Mouse (Mus musculus) megakaryocyte progenitor cell, adult 5-6 weeks (primary cell): ENCODE data around the gene Lrriq1. TPM values are rescaled to one million over a fixed set of nuclear protein-coding genes. Genes with fewer than 3 reads are reported as not detected.
A peak's percentile ranks its signal among the peaks of the same experiment; 100 is the strongest.

Source experiments
- ATAC-seq: replicated peaks from 2 replicates; pipeline ENCODE4 v1.8.0; 2016; ENCODE audit warnings: mild to moderate bottlenecking, moderate TSS enrichment, inconsistent platforms; ENCODE audit not compliant: poor library complexity
- total RNA-seq, 2 experiments: library from RNA; stranded (forward) in 1 of 2; stranded (reverse) in 1 of 2; fragments of 157-497, 149-512 nt in 1 of 2; fragments of 200-1000 nt in 1 of 2; gene quantifications; 2 replicates each; pipeline versions ENCODE4 v1.2.3 to v1.2.4; 2015 to 2017

Lrriq1 gene
- not detected in 2 replicates for total RNA-seq (2015)
- total RNA-seq (2017): not detected in 2 replicates

DNA sequence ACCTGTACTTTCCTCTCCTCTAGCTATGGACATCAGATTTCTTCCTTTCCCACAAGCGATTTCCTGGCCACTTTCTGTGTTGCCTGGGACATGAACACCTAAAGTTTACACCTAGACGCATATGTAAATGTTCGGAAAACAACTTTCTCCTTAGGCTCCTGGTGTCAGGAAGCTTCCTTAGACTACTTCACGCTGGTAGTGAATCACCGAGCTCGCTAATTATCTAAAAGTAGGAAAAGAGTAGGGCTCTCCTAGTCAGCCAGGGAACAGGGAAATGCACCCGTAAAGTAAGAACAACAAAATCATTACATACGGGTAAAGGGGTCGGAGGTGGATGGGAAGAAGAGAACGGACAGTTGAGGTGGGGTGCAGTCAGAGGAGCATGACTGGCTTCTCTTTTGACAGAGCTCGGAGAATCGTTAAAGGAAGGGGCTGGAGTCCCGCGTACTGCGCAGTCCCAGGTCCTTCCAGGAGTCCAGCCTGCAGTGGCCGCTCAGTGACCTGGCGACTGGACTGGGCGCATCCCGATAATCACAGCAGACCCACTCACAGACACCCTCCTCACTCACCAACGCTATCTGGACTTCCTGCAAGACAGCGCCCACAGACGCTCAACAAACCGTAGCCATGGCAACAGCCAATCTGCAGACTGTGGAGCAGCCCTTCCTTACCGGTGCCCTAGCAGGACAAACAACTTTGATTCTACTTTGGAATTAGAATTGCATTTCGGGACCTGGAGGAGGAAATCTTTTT lies at the start of gene Lrriq1:
TSS of gene Lrriq1 (minus strand) at position 616 of the 753 bp plus-strand sequence.
- ATAC-seq: peak; percentile 76

DNA sequence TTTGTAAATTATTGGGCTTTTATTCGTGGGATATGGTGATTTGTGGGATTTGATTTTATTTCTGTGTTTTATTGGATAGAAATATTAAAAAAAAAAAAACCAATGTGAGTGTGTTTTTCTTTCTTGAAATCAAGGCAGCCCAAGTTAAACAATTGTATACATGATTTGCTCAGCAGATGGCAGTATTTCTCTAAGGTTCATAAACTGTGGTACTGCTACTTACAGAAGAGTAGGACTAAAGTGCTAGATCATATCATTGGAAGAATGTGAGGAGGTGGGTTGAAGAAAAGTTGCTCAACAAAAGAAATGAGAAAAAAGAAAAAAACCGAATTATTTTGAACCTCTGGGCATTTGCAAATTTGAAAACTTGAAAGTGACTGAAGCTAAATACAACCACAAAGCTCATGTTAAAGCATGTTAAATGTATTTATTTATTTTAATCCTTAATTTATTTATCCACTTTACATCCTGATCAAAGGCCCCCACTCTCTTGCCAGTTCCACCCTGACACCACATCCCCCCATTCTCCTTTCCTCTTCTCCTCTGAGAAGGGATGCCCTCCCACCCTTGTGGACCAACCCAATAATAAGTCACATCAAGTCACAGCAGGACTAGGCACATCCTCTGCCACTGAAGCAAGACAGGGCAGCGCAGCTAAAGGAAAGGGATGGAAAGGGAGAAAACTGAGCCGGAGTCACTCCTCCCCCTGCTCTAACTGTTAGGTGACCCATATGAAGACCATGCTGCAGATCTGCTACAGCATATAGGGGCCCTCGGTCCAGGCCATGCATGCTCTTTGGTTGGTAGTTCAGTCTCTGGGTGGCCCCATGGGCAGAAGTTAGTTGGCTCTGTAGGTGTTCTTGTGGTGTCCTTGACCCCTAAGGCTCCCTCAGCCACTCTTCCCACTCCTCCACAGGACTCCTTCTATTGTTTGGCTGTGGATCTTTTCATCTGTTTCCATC lies 18.0 kb upstream of the Lrriq1 start:
- ATAC-seq: 0 out of 2 replicates have a peak, but pooled peaks have one; percentile 48

DNA sequence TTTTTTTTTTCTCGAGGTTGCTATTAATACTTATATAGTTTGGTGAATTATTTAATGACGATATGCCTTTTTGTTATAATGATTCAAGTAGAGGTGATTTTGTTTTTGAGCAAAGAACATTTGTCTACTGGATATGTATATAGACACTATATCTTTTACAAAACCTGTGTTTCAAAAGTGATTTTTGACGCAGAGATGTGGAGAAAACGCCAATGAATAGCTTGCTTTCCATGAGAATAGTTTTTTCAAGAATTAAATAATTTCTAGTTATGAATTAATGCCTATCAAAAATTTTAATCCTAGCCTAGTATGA lies 294 bp upstream of the Lrriq1 start:
- no peak for ATAC-seq

DNA sequence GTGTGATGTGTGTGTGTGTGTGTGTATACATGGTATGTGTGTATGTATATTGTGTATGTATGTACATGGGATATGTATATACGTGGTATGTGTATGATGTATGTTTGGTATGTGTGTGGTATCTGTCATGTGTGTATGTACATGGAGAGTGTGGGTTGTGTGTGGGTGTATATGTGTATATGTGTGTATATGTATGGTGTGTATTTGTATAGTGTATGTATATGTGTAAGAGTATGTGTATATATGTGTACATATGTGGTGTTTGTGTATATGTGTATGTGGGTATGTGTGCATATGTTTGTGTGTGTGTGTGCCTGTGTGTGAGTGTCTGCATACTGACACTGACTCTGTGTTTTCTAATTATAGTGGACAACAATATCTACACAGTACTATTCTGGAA lies 9.5 kb downstream of the Lrriq1 start:
- ATAC-seq: no peak

DNA sequence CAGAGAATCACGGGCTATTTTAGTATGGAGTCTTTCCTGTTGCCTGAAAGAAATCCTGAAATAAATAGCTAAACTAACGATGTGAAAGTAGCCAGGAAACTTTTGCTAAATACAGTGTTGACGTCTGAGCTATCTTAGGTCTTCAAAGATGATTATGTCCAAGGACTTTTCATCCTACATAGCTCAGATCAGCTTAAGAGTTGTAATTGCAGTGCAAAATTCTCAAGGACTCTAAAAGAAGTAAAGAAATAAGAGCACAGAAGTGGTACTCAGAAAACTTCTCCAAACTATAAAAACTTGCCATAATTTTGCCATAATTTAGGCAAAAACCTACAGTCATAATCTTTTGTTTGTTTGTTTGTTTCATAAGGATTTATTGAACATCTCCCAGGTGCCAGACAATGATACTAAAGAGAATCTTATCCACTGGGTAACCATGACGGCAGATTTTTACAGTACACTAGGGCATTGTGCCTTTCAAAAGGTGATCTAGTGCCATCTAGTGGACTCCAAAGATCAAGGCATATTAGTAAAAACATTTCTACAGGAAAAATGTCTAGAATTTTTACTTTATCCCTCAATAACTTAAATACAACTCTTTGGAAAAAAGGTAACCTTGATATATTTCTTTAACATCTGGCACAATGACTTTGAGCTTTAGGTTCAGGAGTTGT lies 41.3 kb downstream of the Lrriq1 start:
- ATAC-seq: peak; percentile 87

DNA sequence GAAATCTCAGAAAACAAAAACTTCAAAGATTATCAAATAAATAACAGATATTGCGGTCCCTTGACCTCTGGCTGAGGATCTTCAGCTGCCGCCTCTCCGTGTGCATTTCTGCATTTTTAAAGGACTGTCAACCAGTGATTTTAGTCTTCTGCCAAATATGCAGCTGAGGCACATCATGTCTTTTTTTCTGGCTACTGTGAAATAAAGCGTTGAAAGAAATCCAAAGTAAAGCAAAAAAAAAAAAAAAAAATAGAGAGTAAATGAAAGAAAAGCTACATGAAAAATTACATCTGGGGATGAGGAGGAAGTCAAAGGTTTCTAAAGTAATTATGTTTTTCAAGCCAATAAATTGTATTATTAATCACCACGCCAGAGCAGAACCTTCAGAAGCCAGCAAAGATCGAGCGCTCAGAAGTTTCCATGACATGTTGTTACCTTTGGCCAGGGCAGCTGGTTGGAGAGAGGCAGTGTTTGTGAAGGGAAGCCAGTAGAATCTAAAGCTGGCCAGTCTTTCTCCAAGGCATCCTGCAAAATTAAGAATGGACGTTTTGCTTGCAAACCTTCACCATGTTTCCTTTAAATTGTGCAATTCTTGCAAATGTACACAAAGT lies 90.2 kb downstream of the Lrriq1 start:
- ATAC-seq: no peak

DNA sequence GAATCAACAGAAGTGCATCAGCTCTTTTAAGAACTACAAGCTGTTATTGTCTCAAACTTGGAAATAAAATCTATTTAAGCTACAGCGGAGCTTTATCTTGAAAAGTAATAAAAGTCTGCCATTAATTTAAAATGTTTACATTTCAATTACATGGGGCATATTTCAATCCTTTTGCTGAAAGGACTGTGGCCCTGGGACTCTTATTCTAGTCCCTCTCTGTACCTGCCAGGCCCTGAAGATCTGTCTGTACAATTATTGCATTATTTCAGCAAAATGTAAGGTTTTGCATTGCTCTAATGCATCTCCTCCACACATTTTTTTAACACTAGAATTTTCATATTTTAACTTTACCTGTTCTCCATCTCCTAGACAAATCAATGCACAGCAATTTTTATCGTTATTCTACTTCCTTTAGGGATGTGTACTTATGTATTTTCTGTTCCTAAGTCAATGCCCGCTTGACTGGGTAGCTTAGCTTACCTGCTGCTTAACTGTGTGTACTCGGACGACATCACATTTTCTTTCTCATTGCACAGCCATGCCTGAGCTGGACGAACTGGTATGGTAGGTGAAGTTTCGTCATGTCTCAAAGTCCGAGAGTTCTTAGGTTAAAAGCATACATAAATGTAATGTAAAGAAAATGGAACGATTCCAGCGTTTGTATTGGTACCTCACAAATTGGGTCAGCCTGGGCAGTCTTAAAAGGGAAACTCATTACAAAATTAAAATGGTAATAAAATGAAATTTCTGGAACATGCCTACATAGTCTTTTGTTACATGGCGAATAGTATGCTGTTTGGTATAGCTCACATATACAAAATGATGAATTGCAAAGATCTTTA lies 91.0 kb downstream of the Lrriq1 start:
- no peak for ATAC-seq

DNA sequence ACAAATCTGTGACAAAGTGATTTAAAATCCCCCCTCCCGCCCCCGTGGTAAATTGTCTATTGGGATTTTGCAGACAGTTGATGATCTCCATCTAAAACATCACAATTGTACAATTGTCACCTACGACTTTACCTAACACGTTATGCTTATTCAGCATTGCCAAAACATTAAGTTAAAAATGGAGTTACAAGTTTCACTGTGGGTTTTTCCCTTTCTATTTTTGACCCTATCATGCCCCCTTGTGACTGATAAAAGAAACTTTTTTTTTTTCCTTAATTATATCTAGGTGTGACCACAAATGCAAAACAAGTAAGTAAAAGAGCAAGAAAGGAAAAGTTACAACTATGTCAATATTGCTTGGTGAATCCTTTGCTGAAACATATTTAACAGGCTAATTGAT lies 93.6 kb downstream of the Lrriq1 start:
- 0 out of 2 replicates have a peak, but pooled peaks have one; percentile 26 for ATAC-seq

DNA sequence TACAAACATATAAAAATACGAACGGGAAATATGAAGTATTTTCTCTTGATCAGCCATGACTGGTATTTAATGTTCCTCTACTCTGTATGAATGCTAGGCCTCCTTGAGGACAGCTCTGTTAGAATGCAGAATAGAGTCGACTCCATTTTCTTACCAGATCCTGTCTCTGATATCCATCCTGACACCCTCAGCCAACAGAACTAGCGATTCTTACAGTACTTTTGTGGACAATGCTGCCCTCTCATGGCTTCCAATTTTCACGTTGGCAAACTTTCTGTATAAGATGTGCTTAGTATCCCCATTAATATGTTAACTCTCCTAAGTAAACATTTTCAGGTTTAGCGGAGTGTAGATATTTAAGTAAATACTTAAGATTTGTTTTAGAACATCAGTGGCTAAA lies 94.6 kb downstream of the Lrriq1 start:
- ATAC-seq: no peak

DNA sequence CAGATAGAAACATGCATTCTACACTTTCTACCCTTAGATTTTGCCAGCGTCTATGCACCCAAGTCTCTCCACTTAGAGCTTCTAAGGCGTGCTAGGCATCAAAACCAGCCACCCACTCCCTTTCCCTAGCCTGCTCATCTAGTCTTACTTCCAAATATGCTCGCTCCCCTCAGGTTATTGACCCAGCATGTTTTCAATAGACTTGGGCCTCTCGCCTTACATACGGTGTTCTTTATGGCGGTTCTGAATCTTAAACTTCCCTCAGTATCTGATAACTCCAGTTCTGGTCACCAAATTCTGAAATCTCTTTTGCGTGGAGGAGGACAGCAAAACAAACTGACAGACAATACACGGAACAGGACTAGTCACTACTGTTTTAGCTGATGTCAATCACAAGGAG lies 95.5 kb downstream of the Lrriq1 start:
- ATAC-seq: no peak

DNA sequence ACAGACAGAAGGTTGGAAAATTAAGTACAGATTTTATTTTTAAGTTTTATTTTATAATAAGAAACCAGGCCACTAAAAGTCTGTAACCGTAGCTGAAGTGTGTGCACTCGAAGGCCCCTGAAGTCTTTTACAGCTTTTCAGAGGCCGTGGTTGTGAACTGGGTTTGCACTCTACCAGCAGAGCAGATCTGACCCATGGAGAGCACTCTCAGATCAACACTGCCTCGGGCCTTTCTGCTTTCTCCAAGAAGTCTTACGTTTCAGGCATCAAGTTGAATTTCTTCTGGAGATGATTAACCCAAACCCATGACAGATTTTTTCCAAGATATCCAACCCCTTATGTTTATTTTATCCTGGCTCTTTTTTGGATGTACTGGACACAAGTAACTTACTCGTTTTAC lies 121.5 kb downstream of the Lrriq1 start:
- ATAC-seq: no peak

DNA sequence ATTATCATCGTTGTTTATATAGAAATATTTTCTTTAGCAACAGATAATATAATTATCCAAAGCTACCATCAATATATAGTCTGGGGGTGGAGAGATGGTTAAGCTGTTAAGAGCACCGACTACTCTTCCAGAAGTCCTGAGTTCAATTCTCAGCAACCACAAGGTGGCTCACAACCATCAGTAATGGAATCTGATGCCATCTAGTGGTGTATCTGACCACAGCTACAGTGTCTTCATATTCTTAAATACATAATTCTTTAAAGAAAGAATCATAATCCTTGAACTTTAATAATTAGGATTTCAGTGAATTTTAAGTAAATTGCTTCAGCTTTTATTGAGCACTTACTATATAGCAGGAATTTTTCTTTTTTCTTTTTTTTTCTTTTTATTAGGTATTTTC lies 128.0 kb downstream of the Lrriq1 start:
- ATAC-seq: peak; percentile 44

DNA sequence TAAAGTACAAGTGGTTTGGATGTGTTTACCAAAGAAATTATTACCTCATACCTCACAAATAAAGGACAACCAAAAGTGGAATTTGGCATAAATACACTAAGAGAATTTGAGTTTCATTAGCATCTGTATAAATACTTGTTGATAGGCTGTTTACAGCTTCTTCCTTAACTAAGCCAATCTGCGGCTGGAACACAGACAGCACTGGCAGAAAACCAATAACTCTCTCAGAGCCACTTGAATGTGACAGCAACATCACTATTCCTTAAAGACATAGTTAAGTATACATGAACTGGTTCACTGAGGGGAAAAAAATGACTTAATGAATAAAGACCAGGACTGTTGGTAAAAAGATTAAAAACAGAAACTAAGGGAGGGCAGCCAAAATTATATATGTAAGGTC lies 150.0 kb downstream of the Lrriq1 start:
- ATAC-seq: no peak

DNA sequence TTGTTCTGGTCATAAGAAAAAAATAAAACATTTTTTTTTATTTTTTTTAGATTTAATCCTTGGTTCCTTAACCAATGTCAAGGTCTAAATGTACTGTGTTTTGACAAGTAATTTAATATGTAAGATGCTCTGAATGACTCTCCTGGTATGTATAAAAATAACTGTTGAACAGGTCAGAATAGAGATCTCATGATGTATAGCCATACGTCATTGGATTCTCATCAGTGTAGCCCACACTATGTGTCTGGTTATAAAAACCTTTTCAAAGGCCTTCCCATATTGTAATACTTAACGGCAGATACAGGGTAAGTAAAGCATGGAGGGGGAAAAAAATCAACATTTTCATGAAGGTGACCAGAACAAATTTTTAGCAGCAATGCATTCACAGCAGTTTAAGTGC lies 186.5 kb downstream of the Lrriq1 start:
- ATAC-seq: no peak

DNA sequence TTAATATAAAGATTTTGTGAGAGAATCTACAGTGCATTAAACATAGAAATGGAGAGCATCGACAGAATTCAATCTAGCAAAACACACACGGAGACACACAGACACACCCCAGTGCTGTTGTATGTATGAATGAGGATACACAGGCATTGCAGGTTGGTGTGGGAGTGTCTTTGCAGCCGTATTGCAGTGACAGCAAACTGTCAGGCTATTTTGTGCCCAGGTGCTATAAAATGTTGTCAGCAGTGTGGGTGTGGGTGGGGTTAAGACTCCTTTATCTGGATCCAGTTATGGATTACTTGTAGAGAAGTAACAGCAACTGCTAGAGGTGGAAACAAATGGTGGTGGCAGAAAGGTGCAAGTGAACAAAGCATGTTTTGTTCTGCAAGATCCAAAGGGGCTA lies 189.5 kb downstream of the Lrriq1 start:
- ATAC-seq: no peak

DNA sequence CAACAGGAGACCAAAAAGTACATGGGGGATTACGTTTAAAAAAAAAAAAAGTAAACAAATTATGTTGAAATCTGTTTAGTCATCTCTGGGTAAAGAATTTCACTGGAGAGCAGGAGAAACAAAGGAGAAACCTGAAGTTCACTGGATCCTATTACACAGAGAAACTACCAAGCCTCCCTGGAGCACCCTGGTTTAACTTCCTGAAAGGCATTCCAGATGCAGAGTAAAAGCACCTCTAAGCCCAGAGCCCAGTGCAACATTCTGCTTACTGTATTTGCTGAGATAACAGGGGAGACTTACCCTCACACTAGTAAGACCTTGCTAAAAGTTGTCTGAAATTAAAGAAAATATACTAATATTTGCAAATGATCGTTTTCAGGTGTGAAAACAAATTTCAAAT lies 191.1 kb downstream of the Lrriq1 start:
- ATAC-seq: no peak

DNA sequence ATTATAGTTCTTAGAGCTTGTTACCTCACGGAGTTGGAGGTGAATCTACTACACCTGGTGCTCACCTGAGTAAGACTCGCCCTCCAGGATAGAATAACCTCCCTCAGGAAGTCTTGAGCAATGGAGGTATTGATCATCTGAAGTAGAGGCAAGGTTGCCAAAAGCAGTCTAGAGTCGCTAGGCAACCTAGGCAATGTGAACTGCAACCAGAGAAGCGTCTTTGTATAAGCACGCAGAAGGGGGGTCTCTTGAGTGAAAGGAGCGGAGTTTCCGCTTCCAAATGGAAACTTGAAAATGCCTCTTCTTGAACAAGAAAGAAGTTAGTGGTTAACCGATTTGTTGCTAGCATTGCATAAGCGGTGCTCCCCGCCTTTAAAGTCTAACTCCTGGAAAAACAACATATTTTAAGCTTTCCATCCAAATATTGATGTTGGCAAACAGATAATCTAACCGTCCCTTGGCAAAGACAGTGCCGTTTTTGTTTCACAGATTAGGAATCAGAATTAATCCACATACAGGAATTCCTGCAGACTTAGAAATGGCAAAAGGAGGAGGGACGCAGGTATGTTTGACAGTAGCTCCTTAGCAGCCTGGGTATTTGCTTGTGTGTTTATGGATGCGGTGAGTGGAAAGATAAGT lies 201.0 kb downstream of the Lrriq1 start:
- no peak for ATAC-seq

DNA sequence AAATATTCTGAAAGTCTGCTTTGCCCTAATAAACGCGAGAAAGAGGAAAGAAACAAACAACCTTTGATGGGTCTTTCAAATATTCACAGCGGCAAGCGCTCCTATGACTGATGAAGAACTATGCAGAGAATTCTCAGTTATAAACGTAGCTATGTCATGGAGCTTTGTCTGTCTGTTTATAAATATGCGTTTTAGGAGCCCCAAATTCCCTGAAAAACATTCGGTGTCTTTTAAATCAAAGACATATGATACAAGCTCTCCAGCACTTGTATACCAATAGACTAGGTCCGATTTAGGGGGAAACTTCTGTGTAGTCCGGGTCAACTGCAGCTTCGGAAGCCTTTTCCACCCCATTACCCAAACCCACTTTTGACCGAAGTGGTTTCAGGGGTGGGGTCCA lies 205.2 kb downstream of the Lrriq1 start:
- no peak for ATAC-seq

DNA sequence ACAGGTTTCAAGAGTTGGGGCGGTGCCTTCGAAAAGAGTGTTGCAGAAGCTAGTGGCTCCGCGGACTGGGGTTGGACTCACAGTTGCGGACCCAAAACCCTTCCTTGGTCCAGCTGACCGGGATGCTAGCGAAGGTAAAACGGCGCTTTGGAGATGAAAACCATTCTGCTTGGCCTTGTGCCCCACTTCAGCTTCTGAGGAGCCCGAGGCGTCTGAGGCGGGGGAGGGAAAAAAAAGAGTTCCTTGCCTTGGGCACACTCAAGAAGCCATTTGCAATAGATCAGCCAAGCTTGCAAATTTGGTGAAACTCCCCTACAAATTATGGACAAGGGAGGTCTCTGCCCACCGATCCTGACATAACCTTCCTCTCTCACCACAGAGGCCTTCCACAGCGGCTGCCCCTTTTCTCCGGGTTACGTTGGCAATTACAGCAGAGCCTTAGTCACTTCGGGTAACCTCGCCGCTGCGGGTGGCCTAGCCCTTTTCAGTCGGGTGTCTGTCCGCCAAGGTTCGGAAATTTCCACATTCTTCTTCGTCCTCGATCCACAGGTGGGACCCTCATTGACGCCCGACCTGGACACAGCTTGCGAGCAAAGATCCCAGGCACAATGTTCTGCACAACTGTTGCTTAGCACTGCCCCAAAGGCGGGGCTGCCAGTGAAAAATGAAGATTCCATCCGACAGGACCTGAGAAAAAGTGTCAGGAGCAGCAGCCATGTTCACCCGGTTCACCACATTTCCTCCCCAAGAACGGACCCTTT lies 206.2 kb downstream of the Lrriq1 start, which contains the start of gene Alx1:
TSS of gene Alx1 (minus strand) at position 486 of the 761 bp plus-strand sequence.
- no peak for ATAC-seq
